Mouse (Mus musculus) adipose tissue, adult 10 weeks (tissue): ENCODE results near the gene Cep68. TPM values are rescaled to one million over a fixed set of nuclear protein-coding genes. Genes with fewer than 3 reads are reported as not detected.

Source experiments
- polyA plus RNA-seq: library from polyadenylated mRNA; stranded (reverse); fragments of 350-450 nt; fragmentation: Illumina TruSeq; extraction: RNeasy Lipid Tissue Mini Kit (QIAGEN cat#74804); gene quantifications from one replicate; pipeline ENCODE4 v1.2.3, GENCODE M21; 2014; ENCODE audit warnings: low read depth, low replicate concordance

Cep68 gene
- polyA plus RNA-seq, result 11.5 TPM

GRCm38 (mm10) chr11:20249296-20250110, at the start of gene Cep68:
TSS of gene Cep68 (minus strand) at chr11:20249429.

DNA sequence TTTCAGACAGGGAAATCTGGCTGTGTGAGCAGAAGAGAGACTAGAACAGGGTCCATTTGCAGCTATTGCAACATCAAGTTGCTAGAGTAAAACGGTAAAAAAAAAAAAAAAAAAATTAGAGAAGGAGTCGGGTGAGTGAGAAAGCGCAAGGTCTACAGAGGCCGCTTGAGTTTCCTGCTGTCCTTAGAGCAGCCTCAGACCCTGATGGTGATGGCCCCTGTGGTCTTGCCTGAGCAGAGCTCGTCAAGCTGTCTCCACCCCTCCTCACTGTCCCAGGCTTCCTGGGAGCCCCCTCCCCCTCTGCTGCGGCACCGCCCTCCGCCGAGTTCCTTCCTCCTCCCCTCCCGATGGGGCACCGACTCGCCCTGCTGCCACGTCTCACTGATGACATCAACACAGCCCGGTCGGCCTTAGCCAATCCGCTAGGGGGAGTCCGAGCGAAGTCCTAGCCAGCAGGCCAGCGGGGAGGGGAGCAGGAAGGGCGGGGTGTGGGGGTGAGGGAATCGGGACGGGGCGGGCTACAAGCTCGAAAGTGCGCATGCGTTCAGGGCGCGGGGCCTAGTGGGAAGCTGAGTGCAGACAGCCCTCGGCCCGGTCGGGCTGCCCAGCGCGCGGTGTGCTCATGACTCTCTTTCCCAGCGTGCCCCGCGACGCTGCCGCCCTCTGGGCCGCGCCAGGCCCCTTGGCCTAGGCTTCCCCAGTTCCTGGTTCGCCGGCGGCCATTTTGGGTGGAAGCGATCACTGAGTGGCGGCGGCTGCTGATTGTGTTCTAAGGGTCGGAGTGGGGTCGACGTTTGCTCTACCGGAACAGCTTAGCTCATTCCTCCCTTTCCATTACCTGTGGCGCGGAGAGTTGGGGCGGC, 48.3 kb downstream of the Cep68 start, which contains the start of gene Rab1a:
Gene Rab1a, plus strand, starts transcription at position 720 of the 863 bp plus-strand sequence.

Other genes starting within 250 kb of the Cep68 start
- gene Actr2, start 136.5 kb downstream of the Cep68 start, polyA plus RNA-seq, result 75.5 TPM
- 142 TPM for gene Rab1a, start 48.0 kb downstream of the Cep68 start, polyA plus RNA-seq
- gene Slc1a4, start 83.3 kb upstream of the Cep68 start, polyA plus RNA-seq, result 7.2 TPM